Mouse (Mus musculus): ENCODE measurements around the gene Gm13040.
"Not testable (repeated sequence)": the region's sequence is repeated elsewhere in the genome, so short reads cannot be mapped to it uniquely, and the experiment has no call there.

Gm13040 gene

DNA sequence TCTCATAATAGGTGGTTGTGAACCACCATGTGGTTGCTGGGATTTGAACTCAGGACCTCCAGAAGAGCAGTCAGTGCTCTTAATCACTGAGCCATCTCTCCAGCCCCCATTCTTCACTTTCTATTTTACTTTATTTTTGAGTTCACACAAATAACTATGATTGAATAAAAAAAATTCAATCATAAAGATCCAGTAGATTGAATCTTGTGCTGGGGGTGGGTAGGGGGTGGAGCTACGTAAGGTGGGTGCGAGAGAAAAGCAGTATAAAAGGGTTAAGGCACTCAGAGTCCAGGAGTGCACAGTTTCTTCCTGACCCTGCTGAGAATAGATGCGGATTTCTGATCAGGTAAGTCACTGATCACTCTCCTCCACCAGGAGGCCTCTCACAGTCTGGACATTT is at the start of gene Gm13040:
Gm13040 (plus strand) TSS at position 301 of the 400 bp plus-strand sequence.
- not testable (repeated sequence) for DNase-seq

DNA sequence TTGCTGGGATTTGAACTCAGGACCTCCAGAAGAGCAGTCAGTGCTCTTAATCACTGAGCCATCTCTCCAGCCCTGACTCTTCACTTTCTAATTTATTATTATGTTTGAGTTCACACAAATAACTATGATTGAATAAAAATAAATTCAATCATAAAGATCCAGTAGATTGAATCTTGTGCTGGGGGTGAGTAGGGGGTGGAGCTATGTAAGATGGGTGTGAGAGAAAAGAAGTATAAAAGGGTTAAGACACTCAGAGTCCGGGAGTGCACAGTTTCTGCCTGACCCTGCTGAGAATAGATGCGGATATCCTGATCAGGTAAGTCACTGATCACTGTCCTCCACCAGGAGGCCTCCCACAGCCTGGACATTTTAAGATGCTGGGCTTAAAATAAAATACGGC is 24.7 kb upstream of the Gm13040 start, which contains the start of gene Gm13043:
Gm13043 (plus strand) TSS at position 301 of the 400 bp plus-strand sequence.
- DNase-seq = no peak

DNA sequence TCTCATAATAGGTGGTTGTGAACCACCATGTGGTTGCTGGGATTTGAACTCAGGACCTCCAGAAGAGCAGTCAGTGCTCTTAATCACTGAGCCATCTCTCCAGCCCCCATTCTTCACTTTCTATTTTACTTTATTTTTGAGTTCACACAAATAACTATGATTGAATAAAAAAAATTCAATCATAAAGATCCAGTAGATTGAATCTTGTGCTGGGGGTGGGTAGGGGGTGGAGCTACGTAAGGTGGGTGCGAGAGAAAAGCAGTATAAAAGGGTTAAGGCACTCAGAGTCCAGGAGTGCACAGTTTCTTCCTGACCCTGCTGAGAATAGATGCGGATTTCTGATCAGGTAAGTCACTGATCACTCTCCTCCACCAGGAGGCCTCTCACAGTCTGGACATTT is 15.6 kb downstream of the Gm13040 start, which contains the start of the genes BC080695 and Gm13057:
BC080695 (plus strand) TSS at position 301 of the 400 bp plus-strand sequence.
Gm13057 (plus strand) TSS at position 310 of the 400 bp plus-strand sequence.
- not testable (repeated sequence) for DNase-seq

All from lung, postnatal 4 days (tissue).